Mouse (Mus musculus): ENCODE results near the gene Vwa3b. TPM values are rescaled to one million over a fixed set of nuclear protein-coding genes. Genes with fewer than 3 reads are reported as not detected.

The Vwa3b gene
- total RNA-seq (2023) = 3.4 TPM

DNA sequence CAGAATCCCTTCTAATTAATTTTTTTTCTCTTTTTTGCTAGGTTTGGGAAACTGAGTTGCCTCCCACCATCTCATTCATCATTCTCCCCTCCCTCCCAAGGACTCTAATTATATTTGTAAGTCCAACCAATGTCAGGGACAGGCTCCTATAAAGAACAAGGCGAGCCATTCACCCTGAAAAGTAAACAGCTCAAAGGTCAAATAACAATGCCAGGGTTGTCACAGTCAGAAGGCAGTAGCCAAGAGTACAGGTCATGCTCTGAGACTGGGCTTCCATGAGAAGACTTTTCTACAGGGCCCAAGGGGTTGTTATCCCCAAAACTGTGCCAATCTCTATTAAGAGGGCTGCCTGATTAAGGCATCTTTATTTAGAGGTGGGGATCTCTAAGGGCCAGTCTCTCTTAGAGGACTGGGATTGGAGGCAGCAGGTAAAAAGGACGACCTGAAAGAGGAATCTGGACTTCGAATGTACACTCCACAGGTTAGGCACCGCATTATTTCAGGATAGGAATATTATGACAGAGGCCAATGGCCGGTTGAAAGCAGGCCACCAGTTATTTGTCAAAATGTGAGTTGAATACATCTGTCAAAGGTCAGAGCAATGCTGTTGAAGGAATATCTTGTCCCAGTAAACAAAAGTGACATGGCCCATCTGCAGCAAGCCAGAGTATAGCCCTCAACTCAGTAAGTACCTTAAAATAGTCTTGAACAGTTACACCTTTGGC lies at the start of gene Vwa3b:
Vwa3b (plus strand) TSS at position 635 of the 725 bp plus-strand sequence.

DNA sequence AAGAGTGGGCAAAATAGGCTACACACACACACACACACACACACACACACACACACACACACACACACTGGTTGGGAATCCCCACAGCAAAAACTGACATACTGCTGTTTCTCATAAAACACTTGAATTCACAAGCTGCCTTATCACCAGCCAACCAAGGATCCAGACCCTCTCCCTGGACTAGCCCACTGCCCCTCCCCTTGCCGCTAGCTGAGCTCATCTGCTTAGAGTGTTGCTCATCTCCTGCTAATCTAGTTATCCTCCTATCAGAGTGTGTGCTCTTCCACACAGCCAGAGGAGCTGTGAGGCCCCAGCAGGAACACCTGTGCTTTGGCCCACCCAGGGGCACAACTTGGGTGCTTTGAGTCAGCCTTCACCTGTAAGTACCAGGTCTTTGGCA lies 187.7 kb downstream of the Vwa3b start, which contains the start of gene Cnga3:
Cnga3 (plus strand) TSS at position 291 of the 400 bp plus-strand sequence.

Other genes starting within 250 kb of the Vwa3b start
- 81.3 TPM for gene Tmem131, start 82.9 kb upstream of the Vwa3b start, total RNA-seq (2023)
- not detected for gene Cnga3, start 187.8 kb downstream of the Vwa3b start, total RNA-seq (2023)

All from CD4-positive naive resting alpha-beta T cell, adult 76 days (primary cell).